Mouse (Mus musculus) stomach, postnatal 0 days (tissue): ENCODE data around the gene Spink8. TPM values are rescaled to one million over a fixed set of nuclear protein-coding genes. Genes with fewer than 3 reads are reported as not detected.
"Not testable (repeated sequence)": the region's sequence is repeated elsewhere in the genome, so short reads cannot be mapped to it uniquely, and the experiment has no call there.

Experiments used
- ATAC-seq: fragments of 200-750 bp; cut with Nextera tagmentation; 2 replicates; pipeline ENCODE4 v1.8.0; 2017; ENCODE audit not compliant: low FRiP score, low TSS enrichment
- DNase-seq: peaks from one replicate; pipeline ENCODE4 v3.0.0-alpha.2; 2016; ENCODE audit warnings: low spot score
- H3K27ac ChIP-seq: fragments of 300-500 bp; sonication (generic); replicated peaks from 2 replicates; pipeline ENCODE4 v1.5.1; 2014; ENCODE audit warnings: mild to moderate bottlenecking, control low read depth
- H3K27me3 ChIP-seq: fragments of 300-500 bp; sonication (generic); 2 replicates; pipeline ENCODE4 v1.6.1; 2014; ENCODE audit warnings: low read length; ENCODE audit not compliant: control insufficient read depth, insufficient read depth
- H3K36me3 ChIP-seq: fragments of 300-500 bp; sonication (generic); 2 replicates; pipeline ENCODE4 v1.6.1; 2014; ENCODE audit warnings: low read length, mixed read lengths; ENCODE audit not compliant: control insufficient read depth, insufficient read depth
- H3K4me1 ChIP-seq: fragments of 300-500 bp; sonication (generic); replicated peaks from 2 replicates; pipeline ENCODE4 v1.6.1; 2014; ENCODE audit warnings: antibody characterized with exemption; ENCODE audit not compliant: control insufficient read depth, insufficient read depth
- H3K4me2 ChIP-seq: fragments of 300-500 bp; sonication (generic); replicated peaks from 2 replicates; pipeline ENCODE4 v1.6.1; 2014; ENCODE audit warnings: low read depth, mild to moderate bottlenecking, control low read depth, moderate library complexity
- H3K4me3 ChIP-seq: fragments of 300-500 bp; sonication (generic); 2 replicates; pipeline ENCODE4 v1.5.1; 2014; ENCODE audit warnings: low read depth, low read length, control low read depth
- H3K9ac ChIP-seq: fragments of 300-500 bp; sonication (generic); 2 replicates; pipeline ENCODE4 v1.6.1; 2014; ENCODE audit warnings: mild to moderate bottlenecking, low read length, control low read depth, mixed read lengths
- H3K9me3 ChIP-seq: fragments of 300-500 bp; sonication (generic); 2 replicates; pipeline ENCODE4 v1.6.1; 2016; ENCODE audit warnings: low read length; ENCODE audit not compliant: control insufficient read depth
- CTCF ChIP-seq: IDR thresholded peaks from 2 replicates; pipeline ENCODE4 v1.5.1; 2016; ENCODE audit warnings: antibody characterized with exemption, low read depth, mild to moderate bottlenecking, moderate library complexity
- EP300 ChIP-seq: optimal IDR thresholded peaks from 2 replicates; pipeline ENCODE3; 2016; ENCODE audit warnings: antibody characterized with exemption
- WGBS: fragments of 180-500 bp; shearing (Covaris S2); extraction: QIAGEN DNeasy Blood & Tissue Kit; methylation state at CpG from one replicate; pipeline ENCODE4 v1.1.7; 2014; 5-methylcytosine and 5-hydroxymethylcytosine counted together
- polyA plus RNA-seq: library from polyadenylated mRNA; unstranded; fragments of >200 nt; fragmentation: Nextera tagmentation; extraction: Ambion mirVana; gene quantifications from 2 replicates; pipeline ENCODE4 v1.2.1, GENCODE M21; 2015

Spink8 gene
- polyA plus RNA-seq = not detected in 2 replicates

- no peak for ATAC-seq
- Histone ChIP-seq H3K4me2 (no peak within 1 kb of the TSS), H3K36me3 (no peaks in the 10 kb centered on the region), H3K9me3 (no peaks in the 10 kb centered on the region), H3K9ac (no peak within 1 kb of the TSS), H3K27ac (no peak within 1 kb of the TSS), H3K4me3 (no peak within 1 kb of the TSS), H3K4me1 (no peaks in the 10 kb centered on the region), H3K27me3 (no peaks in the 10 kb centered on the region)
- DNase-seq = no peak
- 77% methylated on average over 1 of the region's 1 CpGs for WGBS
- TF ChIP-seq CTCF = no peak
- TF ChIP-seq EP300 = no peak
Measured at GRCm38 (mm10) chr9:109811980-109812379, at the start of gene Spink8. Gene Spink8, plus strand, starts transcription at chr9:109812280.

- H3K27me3 ChIP-seq, H3K9ac ChIP-seq, H3K4me3 ChIP-seq, H3K4me1 ChIP-seq, ATAC-seq, DNase-seq, H3K4me2 ChIP-seq, H3K36me3 ChIP-seq, H3K27ac ChIP-seq, H3K9me3 ChIP-seq: not testable (repeated sequence)
- WGBS = 73% methylated on average over 1 of the region's 1 CpGs
Measured at GRCm38 (mm10) chr9:109766841-109767240, 45.2 kb upstream of the Spink8 start.

- not testable (repeated sequence) for H3K9me3 ChIP-seq
Measured at GRCm38 (mm10) chr9:109790570-109790969, 21.5 kb upstream of the Spink8 start, which contains the start of gene Fbxw27. Gene Fbxw27, minus strand, starts transcription at chr9:109790670.

GRCm38 (mm10) chr9:109795221-109795620 lies 16.9 kb upstream of the Spink8 start:
- Histone ChIP-seq H3K9ac (no peak overlapping the region), H3K27ac (no peak overlapping the region), H3K27me3 (no peaks in the 10 kb centered on the region), H3K36me3 (no peaks in the 10 kb centered on the region), H3K9me3 (no peaks in the 10 kb centered on the region), H3K4me3 (no peak overlapping the region), H3K4me1 (no peaks in the 10 kb centered on the region), H3K4me2 (no peak overlapping the region)
- no peak for TF ChIP-seq EP300
- TF ChIP-seq CTCF = no peak
- DNase-seq (no peak), ATAC-seq (no peak)
- 53% methylated on average over 2 of the region's 2 CpGs for WGBS

More at GRCm38 (mm10) chr9:109790570-109790969, 21.5 kb upstream of the Spink8 start, which contains the start of gene Fbxw27:
- H3K27ac ChIP-seq, H3K4me2 ChIP-seq, H3K36me3 ChIP-seq, DNase-seq, ATAC-seq, H3K4me3 ChIP-seq, H3K4me1 ChIP-seq, H3K9ac ChIP-seq, H3K27me3 ChIP-seq: not testable (repeated sequence)
- 80% methylated on average over 4 of the region's 4 CpGs for WGBS

GRCm38 (mm10) chr9:109795811-109796210 lies 16.3 kb upstream of the Spink8 start:
- Histone ChIP-seq H3K4me2 (no peak overlapping the region), H3K4me1 (no peaks in the 10 kb centered on the region), H3K9me3 (no peaks in the 10 kb centered on the region), H3K36me3 (no peaks in the 10 kb centered on the region), H3K27ac (no peak overlapping the region), H3K27me3 (no peaks in the 10 kb centered on the region), H3K9ac (no peak overlapping the region), H3K4me3 (no peak overlapping the region)
- no peak for TF ChIP-seq EP300
- no peak for TF ChIP-seq CTCF
- no peak for ATAC-seq
- 71% methylated on average over 2 of the region's 2 CpGs for WGBS
- no peak for DNase-seq

GRCm38 (mm10) chr9:109798051-109798450 lies 14.0 kb upstream of the Spink8 start:
- H3K27ac ChIP-seq = no peak overlapping the region
- H3K36me3 ChIP-seq = no peaks in the 10 kb centered on the region
- no peaks in the 10 kb centered on the region for H3K27me3 ChIP-seq
- no peaks in the 10 kb centered on the region for H3K9me3 ChIP-seq
- 89% methylated on average over 1 of the region's 1 CpGs for WGBS
- no peak overlapping the region for H3K4me2 ChIP-seq
- TF ChIP-seq EP300 = no peak
- TF ChIP-seq CTCF = peak; percentile 69
- no peak overlapping the region for H3K4me3 ChIP-seq
- no peaks in the 10 kb centered on the region for H3K4me1 ChIP-seq
- no peak overlapping the region for H3K9ac ChIP-seq
- DNase-seq = peak; percentile 37
- no peak for ATAC-seq

GRCm38 (mm10) chr9:109805596-109805995 lies 6.5 kb upstream of the Spink8 start:
- H3K4me2 ChIP-seq, H3K36me3 ChIP-seq, DNase-seq, H3K9ac ChIP-seq, ATAC-seq, H3K4me1 ChIP-seq, H3K9me3 ChIP-seq, H3K4me3 ChIP-seq, H3K27me3 ChIP-seq, H3K27ac ChIP-seq: not testable (repeated sequence)
- WGBS = 67% methylated on average over 2 of the region's 2 CpGs
